Mouse (Mus musculus): Measurements from ENCODE around the gene Dnajc7. TPM values are rescaled to one million over a fixed set of nuclear protein-coding genes. Genes with fewer than 3 reads are reported as not detected.
A peak's percentile ranks its signal among the peaks of the same experiment; 100 is the strongest.
"Not testable (repeated sequence)": the region's sequence is repeated elsewhere in the genome, so short reads cannot be mapped to it uniquely, and the experiment has no call there.

The Dnajc7 gene
- total RNA-seq, 2 experiments from 2014 or later: 223 to 252 TPM

DNA sequence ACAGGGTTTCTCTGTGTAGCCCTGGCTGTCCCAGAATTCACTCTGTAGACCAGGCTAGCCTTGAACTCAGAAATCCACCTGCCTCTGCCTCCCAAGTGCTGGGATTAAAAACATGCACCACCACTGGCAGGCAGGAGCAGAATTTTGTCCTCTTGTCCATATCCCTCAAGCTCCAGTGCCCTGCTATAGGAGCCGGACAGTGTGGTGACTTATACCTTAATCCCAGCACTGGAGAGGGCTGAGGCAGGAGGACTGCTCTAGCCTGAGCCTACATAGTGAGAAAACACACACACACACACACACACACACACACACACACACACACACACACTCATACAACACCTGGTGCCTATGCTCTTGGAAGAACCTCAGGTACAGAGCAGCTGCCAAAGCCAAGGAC, 37.6 kb downstream of the Dnajc7 start:
- DNase-seq (ENCODE audit: low spot score in 2 of 2): not testable (repeated sequence)

DNA sequence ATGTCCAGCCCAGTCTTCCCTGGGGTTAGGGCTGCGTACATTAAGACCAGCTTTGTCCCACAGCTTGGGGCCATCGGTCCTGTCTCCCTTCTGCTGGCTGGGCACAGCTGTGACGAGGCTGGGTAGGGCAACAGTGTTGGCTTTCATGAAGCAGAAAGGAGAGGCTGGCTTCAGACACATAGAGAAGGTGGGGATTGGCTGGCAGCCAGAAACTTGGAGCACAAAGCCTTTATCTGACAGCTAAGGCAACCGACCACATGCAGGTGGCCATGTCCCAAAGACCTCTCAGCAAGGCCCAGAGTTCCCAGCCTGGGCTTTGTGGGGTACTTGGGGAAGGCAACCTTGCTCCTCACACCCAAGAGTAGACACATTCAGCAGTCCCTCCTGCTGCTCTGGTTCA, 38.2 kb downstream of the Dnajc7 start:
- DNase-seq (ENCODE audit: low spot score in 2 of 2): peak; percentile 35 to 63

DNA sequence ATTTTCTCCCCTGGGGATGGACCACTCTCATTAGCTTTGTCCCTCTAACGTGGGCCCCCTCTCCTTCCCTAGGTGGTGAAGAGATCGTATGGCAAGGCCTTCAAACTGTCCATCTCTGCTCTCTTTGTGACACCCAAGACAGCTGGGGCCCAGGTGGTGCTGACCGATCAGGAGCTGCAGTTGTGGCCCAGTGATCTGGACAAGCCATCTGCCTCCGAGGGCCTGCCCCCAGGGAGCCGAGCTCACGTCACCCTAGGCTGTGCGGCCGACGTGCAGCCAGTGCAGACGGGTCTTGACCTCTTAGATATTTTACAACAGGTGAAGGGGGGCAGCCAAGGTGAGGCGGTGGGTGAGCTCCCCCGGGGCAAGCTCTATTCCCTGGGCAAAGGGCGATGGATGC, 39.7 kb downstream of the Dnajc7 start:
- no peak for DNase-seq (ENCODE audit: low spot score in 2 of 2)

DNA sequence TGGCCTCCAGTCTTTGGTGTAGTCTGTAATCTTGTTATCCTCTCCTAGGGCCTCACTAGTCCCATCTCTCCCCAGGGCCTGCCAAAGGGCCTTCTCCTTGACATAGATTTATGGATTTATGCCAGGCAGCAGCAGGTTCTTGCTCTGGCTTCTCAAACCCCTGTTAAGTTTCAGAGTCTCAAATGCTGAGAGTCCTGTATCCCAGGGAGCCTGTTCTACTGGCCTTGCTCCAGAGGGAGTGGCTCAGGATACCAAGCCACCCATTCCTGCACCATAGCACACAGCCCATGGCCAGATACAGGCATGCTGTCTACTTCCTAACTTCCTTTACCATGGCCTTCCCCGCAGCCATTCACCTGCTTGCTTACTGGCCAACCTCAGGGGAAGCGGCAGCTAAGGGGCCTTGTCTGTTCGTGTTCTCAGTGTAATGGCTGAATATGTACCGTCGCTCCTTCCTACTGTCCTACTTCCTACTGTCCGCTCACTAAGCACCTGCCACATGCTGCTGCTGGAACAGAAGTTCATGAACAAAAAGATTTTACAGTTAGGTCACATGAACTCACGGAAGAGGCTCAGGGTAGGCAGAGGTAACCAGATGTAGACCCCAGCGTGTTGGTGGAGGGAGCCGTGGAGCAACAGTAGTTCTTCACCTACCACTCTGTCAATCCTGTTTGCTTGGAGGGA, 40.7 kb downstream of the Dnajc7 start:
- no peak for DNase-seq (ENCODE audit: low spot score in 2 of 2)

DNA sequence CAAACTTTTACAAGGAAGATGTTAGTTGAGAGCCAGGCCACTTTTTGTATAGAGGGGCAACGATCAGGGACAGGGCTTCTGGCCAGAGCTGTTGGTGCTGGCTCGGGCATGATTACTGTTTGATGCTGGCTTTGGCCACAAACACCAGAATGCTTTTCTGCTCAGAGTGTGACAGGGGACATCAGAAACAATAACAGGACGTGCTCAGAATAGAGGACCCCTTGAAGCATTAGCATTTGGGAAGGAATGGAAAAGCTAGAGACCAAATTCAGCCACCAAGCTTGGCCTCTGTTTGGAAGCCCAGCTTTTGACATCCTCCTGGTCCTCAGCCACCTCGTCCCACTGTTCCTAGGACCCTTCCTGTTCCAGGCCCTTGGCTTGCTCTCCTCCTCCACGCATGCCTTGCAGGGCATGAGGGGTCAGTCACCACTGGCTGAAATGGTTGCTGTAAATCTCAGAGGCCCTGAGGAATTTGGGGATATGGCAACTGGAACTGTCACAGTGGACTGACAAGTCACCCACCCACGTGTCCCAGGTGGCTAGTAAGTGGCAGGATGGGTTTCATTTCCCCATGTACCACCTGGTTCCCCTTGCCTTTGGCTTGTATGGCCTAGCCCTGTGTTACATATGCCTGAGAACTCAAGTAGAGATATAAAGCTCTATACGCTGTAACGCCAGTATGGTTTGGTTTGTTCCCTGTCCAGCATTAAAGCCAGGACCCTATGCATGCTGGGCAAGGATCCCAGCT, 41.9 kb downstream of the Dnajc7 start:
- DNase-seq (ENCODE audit: low spot score in 2 of 2): no peak

DNA sequence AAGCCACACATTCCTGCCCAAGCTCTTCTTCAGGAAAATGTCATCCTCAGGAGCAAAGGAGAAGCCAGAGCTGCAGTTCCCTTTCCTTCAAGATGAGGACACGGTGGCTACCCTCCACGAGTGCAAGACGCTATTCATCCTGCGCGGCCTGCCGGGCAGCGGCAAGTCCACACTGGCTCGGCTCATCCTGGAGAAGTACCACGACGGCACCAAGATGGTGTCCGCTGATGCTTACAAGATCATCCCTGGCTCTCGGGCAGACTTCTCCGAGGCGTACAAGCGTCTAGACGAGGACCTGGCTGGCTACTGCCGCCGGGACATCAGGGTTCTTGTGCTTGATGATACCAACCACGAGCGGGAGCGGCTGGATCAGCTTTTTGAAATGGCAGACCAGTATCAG, 43.7 kb downstream of the Dnajc7 start:
- DNase-seq (ENCODE audit: low spot score in 2 of 2): no peak

DNA sequence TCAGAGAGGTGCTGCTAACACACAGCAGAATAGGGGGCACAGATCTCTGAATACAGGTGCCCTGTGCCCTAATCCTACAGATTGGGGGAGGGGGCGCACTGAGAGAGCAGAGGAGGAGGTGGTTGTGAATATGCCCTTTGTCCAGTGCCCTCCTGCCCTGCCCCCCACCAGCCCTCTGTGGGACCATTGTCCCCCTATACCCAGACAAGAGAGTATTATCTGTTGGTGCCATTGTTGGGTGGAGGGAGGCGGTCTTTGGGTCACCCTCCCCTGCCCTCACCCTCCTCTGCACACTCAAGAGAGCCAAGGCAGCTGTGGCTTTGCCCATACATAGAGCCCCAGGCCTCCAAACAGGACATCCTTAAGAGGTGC, 44.5 kb downstream of the Dnajc7 start:
- DNase-seq (ENCODE audit: low spot score in 2 of 2): peak; percentile 35 to 74

DNA sequence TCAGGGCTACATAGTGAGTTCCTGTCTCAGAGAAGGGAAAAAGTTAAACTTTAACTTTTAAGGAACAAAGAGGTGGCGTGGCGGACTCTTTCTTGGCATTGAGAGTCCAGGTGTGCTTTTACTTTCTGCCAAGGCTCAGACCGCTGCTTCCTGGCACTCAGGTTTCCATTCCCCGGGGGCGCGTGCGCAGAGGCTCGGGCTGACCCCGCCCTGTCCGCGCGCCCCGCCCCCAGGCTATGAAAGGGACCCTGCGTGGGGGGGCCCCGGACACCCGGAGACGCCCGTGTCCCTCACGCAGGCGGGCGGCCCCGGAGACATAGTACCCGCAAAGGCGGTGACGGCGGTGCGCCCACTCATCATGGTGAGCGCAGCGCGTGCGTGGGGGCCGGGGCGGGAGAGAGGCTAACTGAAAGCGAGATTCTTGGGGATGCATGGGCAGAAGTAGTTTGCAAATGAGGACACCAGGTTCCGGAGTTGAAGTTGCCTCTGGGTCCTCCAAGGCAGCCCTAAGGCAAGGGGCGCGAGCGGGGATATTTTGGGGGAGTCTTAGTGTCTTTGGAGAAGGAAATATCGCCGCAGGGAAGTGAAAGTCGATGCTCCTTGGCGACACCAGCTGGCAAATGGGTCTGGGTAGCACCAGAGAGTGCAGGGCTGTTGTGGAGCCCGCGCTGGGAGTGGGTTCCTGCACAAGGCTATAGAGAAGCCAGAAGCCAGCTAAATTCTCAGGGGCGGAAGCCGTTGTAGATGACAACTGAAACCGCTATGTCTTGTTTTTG, 45.1 kb downstream of the Dnajc7 start, which contains the start of gene Cnp:
Cnp (plus strand) TSS at position 197 of the 776 bp plus-strand sequence.
- DNase-seq (ENCODE audit: low spot score in 2 of 2): peak; percentile 39 to 69

DNA sequence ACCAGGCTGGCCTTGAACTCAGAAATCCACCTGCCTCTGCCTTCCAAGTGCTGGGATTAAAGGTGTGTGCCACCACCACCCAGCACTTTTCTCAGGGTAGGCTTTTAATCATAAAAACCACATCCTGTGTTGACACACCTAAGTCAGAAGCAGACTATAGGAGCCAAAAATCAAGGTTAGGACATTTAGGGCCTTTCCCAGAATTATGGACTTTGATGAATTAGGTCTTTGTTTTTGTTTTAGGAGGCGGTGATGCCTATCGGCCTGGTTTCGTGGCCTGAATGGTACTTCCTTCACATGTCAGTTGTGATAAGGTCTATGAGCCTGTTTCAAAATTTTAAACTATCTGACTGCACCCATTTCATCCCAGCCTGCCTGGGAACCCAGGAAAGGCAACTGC, 45.8 kb downstream of the Dnajc7 start:
- DNase-seq (ENCODE audit: low spot score in 2 of 2): no peak

DNA sequence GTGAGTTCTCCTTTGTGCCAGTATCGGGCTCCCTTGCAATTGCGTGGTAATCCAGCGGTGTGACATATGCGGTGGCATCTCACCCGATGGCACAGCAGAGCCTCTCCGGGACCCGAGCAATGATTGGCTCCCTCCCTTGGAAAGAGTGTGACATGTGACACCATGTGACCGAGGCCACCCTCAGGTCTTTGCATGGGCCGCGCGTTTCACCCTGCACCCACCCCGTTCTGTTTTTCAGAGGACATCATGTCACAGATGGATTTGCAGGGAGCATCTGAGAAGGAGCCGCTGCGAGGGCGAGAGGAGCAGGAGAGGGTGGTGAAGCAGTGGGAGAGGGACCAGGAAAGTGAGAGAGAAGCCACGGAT, 48.8 kb downstream of the Dnajc7 start:
- DNase-seq (ENCODE audit: low spot score in 2 of 2): peak in 1 of 2 experiments; percentile 56

DNA sequence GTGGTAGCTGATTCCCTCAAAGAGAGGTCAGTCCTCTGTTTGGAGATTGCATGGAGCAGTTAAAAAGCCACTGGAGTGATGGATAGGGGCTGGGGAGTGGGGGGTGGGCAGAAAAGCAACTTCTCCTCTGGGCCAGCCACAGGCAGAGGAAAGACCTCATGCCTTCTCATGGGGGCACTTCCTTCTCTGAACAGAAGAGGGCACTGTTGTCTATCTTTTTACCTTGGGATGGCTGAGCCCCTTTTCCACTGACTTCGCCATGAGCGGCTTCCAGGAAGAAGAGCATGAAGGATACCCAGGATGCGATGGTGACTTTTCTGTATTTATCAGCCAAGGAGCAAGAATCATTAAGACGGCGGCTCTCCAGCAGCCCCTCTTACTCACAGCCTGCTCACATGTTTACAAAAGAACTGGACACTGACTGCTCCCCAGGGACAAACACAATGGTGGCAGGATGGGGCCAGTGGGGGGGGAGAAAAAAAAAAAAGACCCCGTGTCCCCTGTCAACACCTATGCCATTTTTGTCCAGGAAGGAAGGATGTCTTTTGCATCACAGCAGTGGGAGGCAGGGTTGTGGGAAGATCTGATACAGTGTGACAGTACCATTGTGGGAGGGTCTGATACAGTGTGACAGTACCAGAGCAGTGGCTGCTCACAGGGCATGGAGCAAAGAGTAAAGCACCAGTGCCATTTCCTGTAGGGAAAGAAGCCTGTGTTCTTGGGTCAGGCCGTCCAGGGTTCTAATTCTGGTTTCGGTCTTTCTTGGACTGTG, 49.4 kb downstream of the Dnajc7 start:
- DNase-seq (ENCODE audit: low spot score in 2 of 2): peak; percentile 64 to 90

DNA sequence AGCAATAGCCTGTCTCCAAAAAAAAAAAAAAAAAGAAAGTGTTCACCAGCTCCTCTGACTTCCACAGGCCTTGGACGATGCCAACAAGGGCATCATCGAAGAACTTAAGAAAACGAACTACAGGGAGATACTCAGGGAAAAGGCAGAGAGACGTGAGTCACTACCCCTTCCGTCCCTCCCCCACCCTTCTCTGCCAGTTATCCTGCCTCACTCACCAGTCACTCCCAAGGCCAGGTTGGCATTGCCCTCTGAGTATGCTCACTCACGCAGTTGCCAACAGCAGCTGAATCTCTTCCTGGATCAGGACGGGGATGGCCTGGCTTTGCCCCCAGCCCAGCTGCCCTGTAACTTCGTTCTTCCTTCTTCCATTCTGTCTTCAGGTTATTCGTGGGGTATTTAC, 50.2 kb downstream of the Dnajc7 start:
- no peak for DNase-seq (ENCODE audit: low spot score in 2 of 2)

DNA sequence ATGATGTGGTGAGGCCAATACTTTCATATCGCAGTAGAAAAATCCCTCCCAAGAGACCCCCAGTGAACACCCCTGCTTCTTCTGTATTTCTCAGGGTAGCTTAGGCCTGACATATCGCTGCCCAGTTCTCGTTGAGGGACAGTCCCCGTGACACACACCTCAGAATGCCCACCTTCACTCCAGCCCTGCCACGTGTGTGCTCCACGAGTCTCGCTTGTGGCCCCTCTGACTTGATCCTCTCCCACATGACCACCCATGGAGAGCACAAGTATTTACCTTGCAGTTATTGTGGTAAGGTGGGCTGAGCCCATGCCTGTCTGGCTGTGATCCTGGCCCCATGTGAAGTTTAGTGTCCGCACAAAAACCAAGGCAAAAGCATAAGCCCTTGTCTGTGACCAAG, 51.3 kb downstream of the Dnajc7 start:
- DNase-seq (ENCODE audit: low spot score in 2 of 2): no peak

DNA sequence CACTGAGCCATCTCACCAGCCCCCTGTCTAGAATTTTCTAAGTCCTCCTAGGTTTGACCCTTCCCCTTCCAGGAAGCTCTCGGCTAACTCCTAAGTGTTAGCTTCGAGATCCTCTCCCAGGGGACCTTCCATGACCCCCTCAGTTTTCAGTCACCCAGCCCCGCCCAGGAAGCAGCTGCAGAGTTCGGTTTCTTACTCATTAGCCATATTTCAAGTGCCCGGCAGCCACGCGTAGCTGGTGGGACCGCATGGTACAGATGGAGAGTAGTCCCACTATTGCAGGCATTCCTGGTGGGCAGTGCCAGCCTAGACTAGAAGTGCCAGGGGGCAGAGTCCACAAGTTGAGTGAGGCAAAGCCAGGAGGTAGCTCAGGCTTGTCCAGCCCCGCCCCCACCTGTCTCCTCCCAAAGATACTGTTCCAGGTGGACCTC, 52.1 kb downstream of the Dnajc7 start:
- no peak for DNase-seq (ENCODE audit: low spot score in 2 of 2)

DNA sequence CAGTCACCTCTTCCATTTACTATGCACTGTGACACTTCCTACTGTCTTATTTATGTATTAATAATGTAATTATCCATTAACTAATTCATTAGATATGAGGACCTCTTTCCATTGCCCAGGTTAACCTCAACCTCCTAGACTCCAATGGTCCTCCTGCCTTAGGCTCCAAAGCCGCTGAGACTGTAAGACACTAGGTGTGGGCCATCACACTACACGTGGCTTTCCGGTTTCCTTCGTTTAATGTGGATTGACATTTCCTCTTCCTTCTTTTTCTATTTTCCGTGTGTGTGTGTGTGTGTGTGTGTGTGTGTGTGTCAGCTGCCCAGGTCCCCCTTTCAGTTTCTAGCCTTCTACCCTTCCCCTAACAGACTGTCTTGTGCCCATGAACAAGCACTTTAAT, 52.7 kb downstream of the Dnajc7 start:
- DNase-seq (ENCODE audit: low spot score in 2 of 2): no peak

DNA sequence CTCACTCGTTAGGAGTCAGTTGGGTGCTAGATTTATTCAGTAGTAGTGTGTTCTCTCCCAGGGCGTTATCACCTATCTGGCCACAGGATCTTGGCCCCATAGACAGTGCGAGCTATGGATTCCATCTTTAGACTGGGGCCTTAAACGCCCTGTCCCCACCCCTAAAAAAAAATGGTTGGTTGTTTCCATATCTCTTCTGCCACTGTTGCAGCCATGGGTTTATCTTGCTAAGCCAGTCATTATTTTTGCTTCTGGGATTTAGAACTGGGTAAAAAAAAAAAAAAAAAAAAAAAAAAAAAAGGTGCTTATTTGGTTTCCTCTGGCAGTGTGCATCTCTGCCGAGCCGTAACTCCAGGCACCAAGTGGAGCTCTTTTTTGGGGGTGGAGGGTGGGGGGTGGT, 55.3 kb downstream of the Dnajc7 start:
- no peak for DNase-seq (ENCODE audit: low spot score in 2 of 2)

DNA sequence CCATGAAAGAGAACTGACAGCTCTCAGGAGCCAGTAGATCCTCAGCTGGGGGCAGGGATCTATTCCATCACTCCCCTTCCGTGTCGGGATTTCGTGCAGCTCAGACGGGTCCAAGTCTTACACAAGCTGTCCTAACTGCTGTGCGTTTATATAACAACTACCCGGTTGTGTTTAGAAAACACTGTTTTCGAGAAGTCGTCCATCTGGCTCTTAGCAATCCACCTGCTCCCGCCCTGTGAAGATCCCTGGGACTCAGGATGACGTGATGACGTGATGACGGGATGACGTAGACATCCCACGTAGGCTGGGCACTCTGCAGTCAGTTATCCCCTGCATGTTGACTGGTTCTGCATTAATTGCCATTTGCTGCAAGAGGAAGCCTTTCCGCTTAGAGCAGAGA, 55.7 kb downstream of the Dnajc7 start:
- DNase-seq (ENCODE audit: low spot score in 2 of 2): peak; percentile 76 to 89

DNA sequence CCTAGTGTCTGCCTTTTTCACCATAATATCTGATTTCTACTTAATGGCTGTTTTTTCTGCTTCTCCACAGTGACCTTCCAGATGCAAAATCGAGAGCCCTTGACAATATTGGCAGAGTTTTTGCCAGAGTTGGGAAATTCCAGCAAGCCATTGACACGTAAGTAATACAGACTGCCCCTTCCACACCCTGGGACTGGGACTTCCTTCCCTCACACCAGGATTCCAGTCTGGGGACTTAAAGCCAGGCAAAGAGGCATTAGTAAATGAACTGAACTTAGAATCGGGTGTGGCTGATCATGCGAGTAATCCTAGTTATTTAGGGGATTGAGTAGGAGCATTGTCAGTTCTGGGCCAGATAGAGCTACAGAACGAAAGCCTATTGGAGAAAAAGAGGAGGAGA, 58.2 kb downstream of the Dnajc7 start:
- DNase-seq (ENCODE audit: low spot score in 2 of 2): no peak

DNA sequence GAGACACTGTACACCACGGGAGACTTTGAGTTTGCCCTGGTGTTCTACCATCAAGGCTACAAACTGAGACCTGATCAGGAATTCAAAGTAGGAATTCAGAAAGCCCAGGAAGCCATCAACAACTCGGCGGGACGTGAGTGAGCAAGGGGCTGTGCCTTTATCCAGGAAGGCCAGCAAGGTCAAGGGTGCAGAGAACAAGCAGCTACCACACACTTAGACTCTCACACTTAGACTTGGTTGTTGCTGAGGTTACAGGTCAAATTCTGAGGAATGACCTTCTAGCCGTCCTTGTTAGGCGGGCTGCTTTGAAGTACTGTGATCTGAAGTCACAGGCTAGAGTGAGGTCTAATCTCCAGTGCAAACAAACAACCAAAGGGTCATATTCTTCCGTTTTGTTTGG, 60.5 kb downstream of the Dnajc7 start:
- no peak for DNase-seq (ENCODE audit: low spot score in 2 of 2)

DNA sequence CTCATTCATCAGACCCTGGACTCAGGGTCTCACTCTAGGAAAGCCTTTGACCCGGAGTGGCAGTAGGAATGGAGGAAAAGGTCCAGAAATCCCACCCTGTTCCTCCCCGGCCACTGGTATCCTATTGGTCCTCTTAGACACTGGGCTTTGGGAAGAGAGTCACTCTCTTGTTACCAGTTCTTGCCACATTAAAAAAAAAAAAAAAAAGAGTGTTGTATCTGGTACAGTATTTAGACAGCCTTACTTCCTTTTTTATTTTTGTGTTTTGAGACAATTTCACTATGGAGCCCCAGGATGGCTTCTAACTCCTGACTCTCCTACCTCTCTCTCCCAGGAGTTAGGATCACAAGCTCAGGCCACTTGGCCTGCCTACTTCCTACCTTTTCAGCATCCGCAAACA, 62.4 kb downstream of the Dnajc7 start:
- no peak for DNase-seq (ENCODE audit: low spot score in 2 of 2)

DNA sequence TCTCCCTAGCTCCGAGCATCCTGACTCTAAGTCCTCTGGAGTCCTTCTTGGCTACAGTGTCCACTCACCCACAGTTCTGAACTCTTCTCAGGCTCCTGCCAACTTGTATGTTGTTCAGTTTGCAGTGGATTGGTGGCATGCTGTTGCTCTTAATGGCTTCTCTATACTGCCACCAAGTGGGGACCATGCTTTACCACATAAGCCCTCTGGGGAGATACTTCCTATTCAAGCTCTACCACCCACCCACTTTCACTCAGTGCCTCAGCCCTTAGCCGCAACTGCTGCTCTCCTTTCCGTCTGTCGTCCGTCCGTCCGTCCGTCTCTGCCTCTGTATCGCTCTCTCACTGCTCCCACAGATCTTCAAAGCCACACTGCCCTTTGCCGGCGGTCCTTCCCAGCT, 64.4 kb downstream of the Dnajc7 start:
- peak; percentile 35 to 79 for DNase-seq (ENCODE audit: low spot score in 2 of 2)
